Mouse (Mus musculus): Measurements from ENCODE around the gene Cracr2a. TPM values are rescaled to one million over a fixed set of nuclear protein-coding genes. Genes with fewer than 3 reads are reported as not detected.

The Cracr2a gene
- polyA plus RNA-seq, 1 experiment from 2014 or later, result 1.5 TPM

- ATAC-seq (ENCODE audit: low FRiP score, low TSS enrichment), result no peak
- H3K4me3 ChIP-seq (ENCODE audit: low read length), result no peak overlapping the region
- H3K27me3 ChIP-seq (ENCODE audit: control insufficient read depth, insufficient read depth, low read length), result no peaks in the 10 kb centered on the region
- H3K9me3 ChIP-seq (ENCODE audit: control insufficient read depth, low read length), result no peaks in the 10 kb centered on the region
- H3K36me3 ChIP-seq (ENCODE audit: control insufficient read depth, insufficient read depth, low read length), result no peaks in the 10 kb centered on the region
- H3K4me2 ChIP-seq (replicated peaks; ENCODE audit: low read depth, low read length), result no peak overlapping the region
- no peaks in the 10 kb centered on the region for H3K4me1 ChIP-seq (ENCODE audit: control insufficient read depth, insufficient read depth, low read length)
- 71% methylated on average over 5 of the region's 5 CpGs for WGBS
- H3K9ac ChIP-seq (ENCODE audit: low read depth, low read length), result no peak overlapping the region
- H3K27ac ChIP-seq (ENCODE audit: low read depth, low read length), result no peak overlapping the region
Measured at GRCm38 (mm10) chr6:127532304-127532703, 28.8 kb upstream of the Cracr2a start.

- no peaks in the 10 kb centered on the region for H3K9me3 ChIP-seq (ENCODE audit: control insufficient read depth, low read length)
- H3K27me3 ChIP-seq (ENCODE audit: control insufficient read depth, insufficient read depth, low read length), result no peaks in the 10 kb centered on the region
- ATAC-seq (ENCODE audit: low FRiP score, low TSS enrichment), result no peak
- H3K36me3 ChIP-seq (ENCODE audit: control insufficient read depth, insufficient read depth, low read length), result no peaks in the 10 kb centered on the region
- H3K9ac ChIP-seq (ENCODE audit: low read depth, low read length), result no peak overlapping the region
- no peaks in the 10 kb centered on the region for H3K4me1 ChIP-seq (ENCODE audit: control insufficient read depth, insufficient read depth, low read length)
- no peak overlapping the region for H3K4me2 ChIP-seq (replicated peaks; ENCODE audit: low read depth, low read length)
- no peak overlapping the region for H3K4me3 ChIP-seq (ENCODE audit: low read length)
- 83% methylated on average over 5 of the region's 5 CpGs for WGBS
- H3K27ac ChIP-seq (ENCODE audit: low read depth, low read length), result no peak overlapping the region
Measured at GRCm38 (mm10) chr6:127533766-127534165, 27.4 kb upstream of the Cracr2a start.

GRCm38 (mm10) chr6:127537035-127537434 is 24.1 kb upstream of the Cracr2a start:
- no peak overlapping the region for H3K9ac ChIP-seq (ENCODE audit: low read depth, low read length)

GRCm38 (mm10) chr6:127538118-127538517 is 23.0 kb upstream of the Cracr2a start:
- WGBS, result 63% methylated on average over 2 of the region's 2 CpGs
- no peak for ATAC-seq (ENCODE audit: low FRiP score, low TSS enrichment)
- H3K9ac ChIP-seq (ENCODE audit: low read depth, low read length), result no peak overlapping the region

More at GRCm38 (mm10) chr6:127537035-127537434, 24.1 kb upstream of the Cracr2a start:
- Histone ChIP-seq H3K9me3 (ENCODE audit: control insufficient read depth, low read length) (no peaks in the 10 kb centered on the region), H3K27me3 (ENCODE audit: control insufficient read depth, insufficient read depth, low read length) (no peaks in the 10 kb centered on the region), H3K4me2 (replicated peaks; ENCODE audit: low read depth, low read length) (no peak overlapping the region), H3K4me3 (ENCODE audit: low read length) (no peak overlapping the region), H3K4me1 (ENCODE audit: control insufficient read depth, insufficient read depth, low read length) (no peaks in the 10 kb centered on the region), H3K27ac (ENCODE audit: low read depth, low read length) (no peak overlapping the region), H3K36me3 (ENCODE audit: control insufficient read depth, insufficient read depth, low read length) (no peaks in the 10 kb centered on the region)
- peak; percentile 35; the same call in 1 of the 2 replicates for ATAC-seq (ENCODE audit: low FRiP score, low TSS enrichment)
- 57% methylated on average over 7 of the region's 7 CpGs for WGBS

GRCm38 (mm10) chr6:127539226-127539625 is 21.9 kb upstream of the Cracr2a start:
- Histone ChIP-seq H3K36me3 (ENCODE audit: control insufficient read depth, insufficient read depth, low read length) (no peaks in the 10 kb centered on the region), H3K27ac (ENCODE audit: low read depth, low read length) (no peak overlapping the region), H3K9me3 (ENCODE audit: control insufficient read depth, low read length) (no peaks in the 10 kb centered on the region), H3K4me1 (ENCODE audit: control insufficient read depth, insufficient read depth, low read length) (no peaks in the 10 kb centered on the region), H3K9ac (ENCODE audit: low read depth, low read length) (no peak overlapping the region), H3K4me2 (replicated peaks; ENCODE audit: low read depth, low read length) (no peak overlapping the region), H3K4me3 (ENCODE audit: low read length) (no peak overlapping the region), H3K27me3 (ENCODE audit: control insufficient read depth, insufficient read depth, low read length) (no peaks in the 10 kb centered on the region)
- 93% methylated on average over 4 of the region's 4 CpGs for WGBS
- ATAC-seq (ENCODE audit: low FRiP score, low TSS enrichment), result no peak

More at GRCm38 (mm10) chr6:127538118-127538517, 23.0 kb upstream of the Cracr2a start:
- Histone ChIP-seq H3K36me3 (ENCODE audit: control insufficient read depth, insufficient read depth, low read length) (no peaks in the 10 kb centered on the region), H3K4me3 (ENCODE audit: low read length) (no peak overlapping the region), H3K27me3 (ENCODE audit: control insufficient read depth, insufficient read depth, low read length) (no peaks in the 10 kb centered on the region), H3K27ac (ENCODE audit: low read depth, low read length) (no peak overlapping the region), H3K4me2 (replicated peaks; ENCODE audit: low read depth, low read length) (no peak overlapping the region), H3K4me1 (ENCODE audit: control insufficient read depth, insufficient read depth, low read length) (no peaks in the 10 kb centered on the region), H3K9me3 (ENCODE audit: control insufficient read depth, low read length) (no peaks in the 10 kb centered on the region)

GRCm38 (mm10) chr6:127539659-127540058 is 21.5 kb upstream of the Cracr2a start:
- Histone ChIP-seq H3K4me2 (replicated peaks; ENCODE audit: low read depth, low read length) (no peak overlapping the region), H3K9ac (ENCODE audit: low read depth, low read length) (no peak overlapping the region), H3K9me3 (ENCODE audit: control insufficient read depth, low read length) (no peaks in the 10 kb centered on the region), H3K27me3 (ENCODE audit: control insufficient read depth, insufficient read depth, low read length) (no peaks in the 10 kb centered on the region), H3K27ac (ENCODE audit: low read depth, low read length) (no peak overlapping the region), H3K36me3 (ENCODE audit: control insufficient read depth, insufficient read depth, low read length) (no peaks in the 10 kb centered on the region), H3K4me3 (ENCODE audit: low read length) (no peak overlapping the region), H3K4me1 (ENCODE audit: control insufficient read depth, insufficient read depth, low read length) (no peaks in the 10 kb centered on the region)
- ATAC-seq (ENCODE audit: low FRiP score, low TSS enrichment), result no peak
- 64% methylated on average over 5 of the region's 5 CpGs for WGBS

- H3K4me3 ChIP-seq (ENCODE audit: low read length), result no peak overlapping the region
- H3K4me1 ChIP-seq (ENCODE audit: control insufficient read depth, insufficient read depth, low read length), result no peaks in the 10 kb centered on the region
- no peaks in the 10 kb centered on the region for H3K27me3 ChIP-seq (ENCODE audit: control insufficient read depth, insufficient read depth, low read length)
- H3K36me3 ChIP-seq (ENCODE audit: control insufficient read depth, insufficient read depth, low read length), result no peaks in the 10 kb centered on the region
- ATAC-seq (ENCODE audit: low FRiP score, low TSS enrichment), result no peak
- no peak overlapping the region for H3K4me2 ChIP-seq (replicated peaks; ENCODE audit: low read depth, low read length)
- 55% methylated on average over 4 of the region's 4 CpGs for WGBS
- no peak overlapping the region for H3K27ac ChIP-seq (ENCODE audit: low read depth, low read length)
- H3K9me3 ChIP-seq (ENCODE audit: control insufficient read depth, low read length), result no peaks in the 10 kb centered on the region
- H3K9ac ChIP-seq (ENCODE audit: low read depth, low read length), result no peak overlapping the region
Measured at GRCm38 (mm10) chr6:127540517-127540916, 20.6 kb upstream of the Cracr2a start.

- Histone ChIP-seq H3K4me2 (replicated peaks; ENCODE audit: low read depth, low read length) (no peak overlapping the region), H3K27me3 (ENCODE audit: control insufficient read depth, insufficient read depth, low read length) (no peaks in the 10 kb centered on the region), H3K9ac (ENCODE audit: low read depth, low read length) (no peak overlapping the region), H3K4me1 (ENCODE audit: control insufficient read depth, insufficient read depth, low read length) (no peaks in the 10 kb centered on the region), H3K36me3 (ENCODE audit: control insufficient read depth, insufficient read depth, low read length) (no peaks in the 10 kb centered on the region), H3K4me3 (ENCODE audit: low read length) (no peak overlapping the region), H3K27ac (ENCODE audit: low read depth, low read length) (no peak overlapping the region), H3K9me3 (ENCODE audit: control insufficient read depth, low read length) (no peaks in the 10 kb centered on the region)
- peak; percentile 53; the same call in 1 of the 2 replicates for ATAC-seq (ENCODE audit: low FRiP score, low TSS enrichment)
- 24% methylated on average over 18 of the region's 18 CpGs for WGBS
Measured at GRCm38 (mm10) chr6:127541617-127542374, 19.3 kb upstream of the Cracr2a start.

- Histone ChIP-seq H3K9me3 (ENCODE audit: control insufficient read depth, low read length) (no peaks in the 10 kb centered on the region), H3K27me3 (ENCODE audit: control insufficient read depth, insufficient read depth, low read length) (no peaks in the 10 kb centered on the region), H3K4me2 (replicated peaks; ENCODE audit: low read depth, low read length) (no peak overlapping the region), H3K4me3 (ENCODE audit: low read length) (no peak overlapping the region), H3K9ac (ENCODE audit: low read depth, low read length) (no peak overlapping the region), H3K36me3 (ENCODE audit: control insufficient read depth, insufficient read depth, low read length) (no peaks in the 10 kb centered on the region), H3K4me1 (ENCODE audit: control insufficient read depth, insufficient read depth, low read length) (peaks cover 5% of the 10 kb centered on the region; the same call in 1 of the 2 replicates), H3K27ac (ENCODE audit: low read depth, low read length) (no peak overlapping the region)
- WGBS, result 29% methylated on average over 4 of the region's 4 CpGs
- ATAC-seq (ENCODE audit: low FRiP score, low TSS enrichment), result peak; percentile 90
Measured at GRCm38 (mm10) chr6:127546676-127547075, 14.5 kb upstream of the Cracr2a start.

Measured in kidney, embryonic 14.5 days (tissue).